Mouse (Mus musculus): ENCODE measurements around the gene Anapc7.

Gene Anapc7

DNA sequence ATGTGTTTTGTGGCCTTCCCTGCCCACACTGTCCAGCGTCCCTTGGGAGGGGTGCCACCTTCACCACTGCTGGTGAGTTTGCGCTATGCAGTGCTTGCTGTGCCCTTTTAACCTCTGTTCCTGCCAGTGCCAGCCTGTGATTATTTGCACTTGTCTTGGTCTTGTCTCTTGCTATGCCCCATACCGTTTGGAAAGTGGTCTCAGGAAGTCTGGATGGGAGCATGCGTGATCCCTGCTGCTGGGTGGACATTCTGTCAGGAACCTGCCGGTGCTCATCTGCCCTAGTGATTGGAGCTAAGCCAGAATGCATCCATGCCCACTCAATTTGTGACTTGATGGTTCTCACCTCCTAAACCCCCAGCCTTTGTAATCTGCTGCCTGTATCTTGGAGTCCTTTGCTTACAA lies 29.4 kb downstream of the Anapc7 start:
- in situ Hi-C loops (cut with MboI, MseI) = loop anchor here (25.0 kb wide), 1 partner anchor 1286 kb away; the partner anchor contains the start of genes Kntc1 and Rsrc2

- in situ Hi-C loops (cut with MboI, MseI) = loop anchor here (25.0 kb wide), 1 partner anchor 1286 kb away; the partner anchor contains the start of genes Kntc1 and Rsrc2
Observed at GRCm38 (mm10) chr5:122451324-122451723, 29.8 kb downstream of the Anapc7 start.

- in situ Hi-C loops (cut with MboI, MseI) = loop anchor here (25.0 kb wide), 1 partner anchor 1285 kb away; the partner anchor contains the start of genes Kntc1 and Rsrc2
Observed at GRCm38 (mm10) chr5:122452194-122452593, 30.7 kb downstream of the Anapc7 start.

- in situ Hi-C loops (cut with MboI, MseI) = loop anchor here (25.0 kb wide), 1 partner anchor 1284 kb away; the partner anchor contains the start of genes Kntc1 and Rsrc2
Observed at GRCm38 (mm10) chr5:122453188-122453587, 31.7 kb downstream of the Anapc7 start.

GRCm38 (mm10) chr5:122454442-122454841 lies 32.9 kb downstream of the Anapc7 start:
- in situ Hi-C loops (cut with MboI, MseI) = loop anchor here (25.0 kb wide), 1 partner anchor 1283 kb away; the partner anchor contains the start of genes Kntc1 and Rsrc2

DNA sequence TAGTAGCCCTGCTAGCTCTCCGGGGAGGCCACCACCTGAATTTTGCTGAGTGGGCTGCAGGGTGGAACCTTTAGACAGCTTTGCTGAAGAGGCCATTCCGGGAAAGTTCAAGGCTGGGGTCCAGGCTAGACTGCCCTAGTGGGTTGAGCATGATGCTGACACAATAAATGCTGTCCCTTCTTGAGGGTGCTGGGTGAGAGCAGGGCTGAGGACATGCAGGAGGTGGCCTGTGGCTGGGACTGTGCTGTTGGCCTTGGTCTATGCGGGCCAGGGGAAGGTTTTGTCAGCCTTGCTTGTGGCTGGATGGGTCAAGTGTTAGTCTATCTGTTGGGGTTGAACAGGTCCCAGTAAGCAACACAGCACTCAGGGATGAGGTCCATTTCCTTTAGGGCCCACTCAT lies 33.4 kb downstream of the Anapc7 start:
- in situ Hi-C loops (cut with MboI, MseI) = loop anchor here (25.0 kb wide), 1 partner anchor 1282 kb away; the partner anchor contains the start of genes Kntc1 and Rsrc2

GRCm38 (mm10) chr5:122455584-122455983 lies 34.1 kb downstream of the Anapc7 start:
- in situ Hi-C loops (cut with MboI, MseI) = loop anchor here (25.0 kb wide), 1 partner anchor 1282 kb away; the partner anchor contains the start of genes Kntc1 and Rsrc2

DNA sequence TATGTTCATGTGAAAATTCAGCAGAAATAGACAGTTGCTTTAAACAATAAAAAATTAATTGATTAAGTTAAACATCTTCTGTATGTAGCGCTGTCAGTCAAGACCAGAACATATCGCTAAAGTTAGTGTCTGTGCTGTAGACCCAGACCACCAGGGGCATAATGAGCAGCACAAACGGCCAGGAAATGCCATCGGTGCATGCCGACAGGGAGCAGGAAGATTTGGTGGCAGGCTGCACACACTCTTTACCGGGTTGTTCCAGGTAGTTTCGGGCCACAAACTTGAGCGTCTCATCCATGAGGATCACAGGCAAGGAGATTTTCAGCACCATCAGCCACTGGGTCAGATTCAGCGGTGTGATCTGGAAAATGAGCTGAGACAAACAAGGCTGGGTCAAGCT lies 35.6 kb downstream of the Anapc7 start:
- in situ Hi-C loops (cut with MboI, MseI) = loop anchor here (25.0 kb wide), 1 partner anchor 1280 kb away; the partner anchor contains the start of genes Kntc1 and Rsrc2

- in situ Hi-C loops (cut with MboI, MseI) = loop anchor here (25.0 kb wide), 1 partner anchor 1279 kb away; the partner anchor contains the start of genes Kntc1 and Rsrc2
Observed at GRCm38 (mm10) chr5:122458066-122458465, 36.6 kb downstream of the Anapc7 start.

- in situ Hi-C loops (cut with MboI, MseI) = loop anchor here (25.0 kb wide), 1 partner anchor 1278 kb away; the partner anchor contains the start of genes Kntc1 and Rsrc2
Observed at GRCm38 (mm10) chr5:122459335-122459734, 37.8 kb downstream of the Anapc7 start.

DNA sequence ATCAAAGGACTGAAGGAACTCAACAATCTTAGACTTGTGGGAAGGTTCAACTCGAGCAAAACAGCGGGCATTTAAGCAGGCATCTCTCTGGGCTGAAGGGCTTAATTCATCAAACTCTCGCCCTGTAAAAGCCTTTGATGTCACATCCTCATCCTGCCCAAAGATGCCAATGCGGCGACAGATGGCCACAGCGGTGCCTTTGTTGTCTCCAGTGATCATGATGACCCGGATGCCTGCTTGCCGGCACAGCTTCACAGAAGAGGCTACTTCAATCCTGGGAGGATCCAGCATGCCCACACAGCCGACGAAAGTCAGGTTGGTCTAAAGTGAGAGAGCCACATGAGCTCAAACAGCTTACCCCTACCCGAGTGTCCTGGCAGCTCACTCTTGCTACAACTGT lies 39.2 kb downstream of the Anapc7 start:
- in situ Hi-C loops (cut with MboI, MseI) = loop anchor here (10.0 to 25.0 kb wide), 2 partner anchors 1026 to 1277 kb away; partner anchors contain the start of genes Kntc1 and Rsrc2

GRCm38 (mm10) chr5:122461431-122461830 lies 39.9 kb downstream of the Anapc7 start:
- in situ Hi-C loops (cut with MboI, MseI) = loop anchor here (10.0 to 25.0 kb wide), 2 partner anchors 1027 to 1276 kb away; partner anchors contain the start of genes Kntc1 and Rsrc2

DNA sequence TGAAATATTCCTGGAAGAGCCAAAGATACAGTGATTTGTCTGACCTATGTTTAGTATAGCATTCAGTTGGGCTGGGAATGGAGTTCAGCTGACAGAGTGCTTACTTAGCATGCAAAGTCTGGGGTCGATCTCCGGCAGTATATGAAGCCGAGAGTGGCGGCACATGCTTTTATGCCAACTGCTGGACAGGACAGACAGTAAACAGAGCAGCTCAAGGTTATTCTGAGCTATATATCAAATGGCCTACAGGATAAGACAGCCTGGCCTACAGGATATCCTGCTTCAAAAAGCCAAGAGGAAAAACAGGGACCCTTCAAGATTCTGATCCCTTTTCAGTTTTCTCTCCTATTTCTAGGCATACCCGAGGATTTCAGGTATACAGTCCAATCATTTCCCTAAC lies 50.2 kb downstream of the Anapc7 start:
- in situ Hi-C loops (cut with MboI, MseI) = loop anchor here (25.0 kb wide), 1 partner anchor 1266 kb away; the partner anchor contains the start of genes Kntc1 and Rsrc2

DNA sequence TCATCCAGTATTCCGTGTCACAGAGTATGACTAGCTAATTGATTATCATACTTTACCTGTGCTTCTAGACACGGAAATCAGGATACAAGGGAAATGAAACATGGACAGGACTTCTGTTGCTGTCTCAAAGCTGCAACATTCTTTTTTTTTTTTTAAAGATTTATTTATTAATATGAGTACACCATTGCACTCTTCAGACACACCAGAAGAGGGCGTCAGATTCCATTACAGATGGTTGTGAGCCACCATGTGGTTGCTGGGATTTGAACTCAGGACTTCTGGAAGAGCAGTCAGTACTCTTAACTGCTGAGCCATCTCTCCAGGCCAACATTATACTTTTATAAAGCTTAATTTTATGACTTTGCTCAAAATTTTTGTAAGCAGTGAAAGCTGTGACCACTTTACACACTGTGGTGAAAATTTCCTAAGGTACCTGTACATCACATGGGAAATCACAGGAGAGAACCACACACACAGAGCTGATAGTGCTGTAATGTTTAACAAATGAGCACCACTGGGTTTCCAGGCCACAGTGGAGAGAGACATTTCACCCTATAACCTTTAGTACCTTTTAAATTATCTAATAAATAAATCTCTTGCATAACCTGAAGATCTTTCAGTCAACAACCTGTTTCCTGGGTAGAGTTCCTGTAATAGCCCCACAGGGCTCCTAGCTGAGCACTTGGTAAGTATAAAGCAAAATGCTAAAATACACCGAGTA lies 53.3 kb downstream of the Anapc7 start:
- in situ Hi-C loops (cut with MboI, MseI) = loop anchor here (25.0 kb wide), 1 partner anchor 1262 kb away; the partner anchor contains the start of genes Kntc1 and Rsrc2

DNA sequence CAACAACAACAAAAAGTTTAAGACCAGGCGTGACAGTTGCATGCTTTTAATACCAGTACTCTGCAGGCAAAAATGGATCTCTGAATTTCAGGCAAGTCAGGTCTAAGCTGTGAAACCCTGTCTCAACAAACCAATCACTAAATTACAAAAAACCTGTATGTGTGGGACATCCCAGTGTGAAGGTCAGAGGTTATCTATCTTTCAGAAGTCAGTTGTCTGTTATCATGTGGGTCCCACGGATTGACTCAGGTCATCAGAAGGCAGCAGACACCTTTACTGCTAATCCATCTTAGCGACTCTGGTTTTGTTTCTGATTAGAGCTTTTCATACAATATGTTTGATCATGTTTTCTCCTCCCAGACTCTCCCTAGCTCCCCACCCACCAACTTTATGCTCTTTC lies 54.6 kb downstream of the Anapc7 start:
- in situ Hi-C loops (cut with MboI, MseI) = no loop called here

- in situ Hi-C loops (cut with MboI, MseI) = no loop called here
Observed at GRCm38 (mm10) chr5:122477492-122477891, 56.0 kb downstream of the Anapc7 start.

DNA sequence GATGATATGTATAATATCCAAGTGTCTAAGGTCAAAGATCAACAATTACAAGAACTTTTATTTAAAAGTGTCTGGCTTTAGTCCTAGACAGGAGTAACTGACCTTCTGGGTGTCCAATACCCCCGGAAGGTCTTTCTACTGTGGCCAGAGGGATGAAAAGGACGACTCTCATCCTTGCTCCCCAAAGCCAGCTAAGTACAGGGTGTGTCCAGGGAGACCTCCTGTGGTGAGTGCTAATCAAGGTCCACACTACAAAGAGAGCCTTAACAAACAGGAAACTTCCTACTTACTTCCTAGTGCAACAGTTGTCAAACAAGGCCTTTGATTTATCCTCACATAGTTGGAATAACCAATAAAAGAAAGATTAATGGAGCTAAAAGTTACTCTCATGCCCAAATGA lies 57.6 kb downstream of the Anapc7 start:
- in situ Hi-C loops (cut with MboI, MseI) = no loop called here

- in situ Hi-C loops (cut with MboI, MseI) = loop anchor here (10.0 kb wide), 1 partner anchor 1057 kb away; no protein-coding TSS in a partner anchor
Observed at GRCm38 (mm10) chr5:122481844-122482243, 60.4 kb downstream of the Anapc7 start.

GRCm38 (mm10) chr5:122482733-122483391 lies 61.4 kb downstream of the Anapc7 start:
- in situ Hi-C loops (cut with MboI, MseI) = loop anchor here (10.0 kb wide), 1 partner anchor 1058 kb away; no protein-coding TSS in a partner anchor

- in situ Hi-C loops (cut with MboI, MseI) = loop anchor here (10.0 kb wide), 1 partner anchor 1061 kb away; no protein-coding TSS in a partner anchor
Observed at GRCm38 (mm10) chr5:122486243-122486642, 64.8 kb downstream of the Anapc7 start.

DNA sequence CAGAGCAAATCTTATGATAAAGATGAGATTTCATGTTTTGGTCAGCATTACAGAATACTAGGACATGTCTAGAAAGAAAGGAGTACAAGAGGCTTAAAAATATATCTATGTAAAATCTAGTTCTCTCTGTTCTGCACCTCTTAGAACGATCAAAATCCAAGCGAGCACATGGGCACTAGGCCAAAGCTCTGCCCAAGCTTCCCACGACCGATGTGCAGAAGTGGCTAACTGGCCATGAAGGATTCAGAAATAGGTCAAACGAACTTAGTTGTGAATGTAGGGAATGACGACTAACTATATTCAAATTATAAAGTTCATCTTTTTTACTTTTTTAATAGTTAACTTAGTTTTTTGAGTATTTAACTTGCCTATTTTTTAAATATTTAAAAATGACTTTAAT lies 66.3 kb downstream of the Anapc7 start:
- in situ Hi-C loops (cut with MboI, MseI) = loop anchor here (10.0 kb wide), 1 partner anchor 1063 kb away; no protein-coding TSS in a partner anchor
